Mouse (Mus musculus): Measurements from ENCODE around the gene Pm20d1. TPM values are rescaled to one million over a fixed set of nuclear protein-coding genes. Genes with fewer than 3 reads are reported as not detected.

Pm20d1 gene
- total and polyA plus RNA-seq, 3 experiments = 0.17 to 0.53 (median 0.21) TPM

- H3K79me2 ChIP-seq (replicated peaks; ENCODE audit: control insufficient read depth, extremely low read depth, insufficient read depth, poor library complexity, severe bottlenecking) = no peaks in the 10 kb centered on the region
- H3K4me3 ChIP-seq (replicated peaks in 1 of 3; ENCODE audit: low read depth in 2 of 3, low read length in 2 of 3, poor library complexity in 1 of 3) = no peak overlapping the region
- DNase-seq (ENCODE audit: extremely low read depth) = no peak
- TF ChIP-seq USF1 (IDR thresholded peaks at IDR 0.05; ENCODE audit: low read depth, low read length) = no peak
- no peak for TF ChIP-seq POLR2AphosphoS2 (IDR thresholded peaks at IDR 0.05; ENCODE audit: low read depth, low read length)
- no peak for TF ChIP-seq BHLHE40 (IDR thresholded peaks at IDR 0.05; ENCODE audit: low read depth, low read length)
- TF ChIP-seq TCF12 (IDR thresholded peaks at IDR 0.05; ENCODE audit: low read depth, low read length) = no peak
- TF ChIP-seq ZKSCAN1 (IDR thresholded peaks at IDR 0.05; ENCODE audit: borderline replicate concordance, low read depth, low read length) = no peak
- no peak for TF ChIP-seq NRF1 (IDR thresholded peaks at IDR 0.05; ENCODE audit: low read depth, low read length)
- no peak for TF ChIP-seq HCFC1 (IDR thresholded peaks at IDR 0.05; ENCODE audit: low read depth, low read length)
- no peak for TF ChIP-seq JUN (IDR thresholded peaks at IDR 0.05; ENCODE audit: insufficient read depth, low read depth, low read length)
- no peak for TF ChIP-seq NELFE (IDR thresholded peaks at IDR 0.05; ENCODE audit: low read depth, low read length)
- no peak for TF ChIP-seq ELF1 (IDR thresholded peaks at IDR 0.05; ENCODE audit: low read depth, low read length)
- TF ChIP-seq ZC3H11A (IDR thresholded peaks at IDR 0.05; ENCODE audit: low read depth, low read length) = no peak
- no peak for TF ChIP-seq IRF4 (IDR thresholded peaks at IDR 0.05; ENCODE audit: low read depth, low read length)
- no peak for TF ChIP-seq SIN3A (IDR thresholded peaks at IDR 0.05; ENCODE audit: low read length)
- TF ChIP-seq MAX (IDR thresholded peaks at IDR 0.05; ENCODE audit: low read length) = no peak
- no peak for TF ChIP-seq ZNF384 (IDR thresholded peaks at IDR 0.05; ENCODE audit: low read depth, low read length)
- H3K36me3 ChIP-seq (replicated peaks in 1 of 2; ENCODE audit: control insufficient read depth in 1 of 2, insufficient read depth in 1 of 2, low read length in 1 of 2) = no peaks in the 10 kb centered on the region
- no peak overlapping the region for H3K27ac ChIP-seq (ENCODE audit: insufficient read depth, low read depth)
- H3K9ac ChIP-seq (ENCODE audit: insufficient read depth, low read depth) = no peak overlapping the region
- dilution Hi-C loops (cut with MboI; ENCODE audit: extremely low pct_ligation_motif_present, extremely low pct_unique_long_range_greater_than_20kb, low sequenced_read_pairs) = no loop called here
- H3K9me3 ChIP-seq (replicated peaks; ENCODE audit: low read length) = no peaks in the 10 kb centered on the region
- in situ Hi-C loops (cut with MboI; ENCODE audit: low pct_ligation_motif_present, low pct_unique_long_range_greater_than_20kb, low sequenced_read_pairs) = no loop called here
- H3K4me1 ChIP-seq (ENCODE audit: control insufficient read depth in 1 of 2, insufficient read depth in 2 of 2) = no peaks in the 10 kb centered on the region
- peaks cover 10% of the 10 kb centered on the region for H3K27me3 ChIP-seq (replicated peaks)
- H3K4me2 ChIP-seq (ENCODE audit: insufficient read depth, low read depth, poor library complexity, severe bottlenecking) = no peak overlapping the region
Measured at GRCm38 (mm10) chr1:131812006-131812405, 14.8 kb downstream of the Pm20d1 start.

DNA sequence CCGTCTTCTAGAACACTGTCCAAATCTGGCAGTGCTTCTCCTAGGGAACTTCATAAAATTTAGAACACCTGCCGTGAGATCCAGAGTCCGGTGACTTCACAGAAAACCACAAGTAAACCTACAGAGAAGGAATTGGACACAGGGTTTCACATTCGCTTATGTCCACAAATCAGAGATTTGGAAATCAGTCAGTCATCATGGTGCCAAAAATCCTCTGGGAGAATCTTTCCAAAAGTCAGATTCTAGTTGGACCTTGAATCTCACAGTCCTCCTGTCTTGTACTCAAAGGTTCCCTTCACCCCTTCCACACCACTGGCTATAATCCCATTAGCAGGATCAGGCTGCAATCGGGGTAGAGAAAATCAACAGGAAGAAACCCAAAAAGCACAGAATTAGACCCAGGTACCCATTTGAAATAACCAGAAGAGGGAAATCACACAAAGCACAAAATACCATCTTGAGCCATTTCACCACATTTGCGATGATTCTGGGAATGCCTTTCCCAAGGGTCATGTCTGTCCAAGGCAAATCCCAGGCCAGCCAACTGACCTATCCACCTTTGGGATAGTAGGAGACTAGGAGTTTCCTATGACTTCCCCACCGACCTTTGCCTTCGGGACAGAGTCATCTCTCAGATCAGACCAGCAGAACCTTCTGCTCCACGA is 15.6 kb downstream of the Pm20d1 start:
- H3K9ac ChIP-seq (ENCODE audit: insufficient read depth, low read depth) = no peak overlapping the region
- H3K4me1 ChIP-seq (ENCODE audit: control insufficient read depth in 1 of 2, insufficient read depth in 2 of 2) = no peaks in the 10 kb centered on the region
- no peaks in the 10 kb centered on the region for H3K36me3 ChIP-seq (replicated peaks in 1 of 2; ENCODE audit: control insufficient read depth in 1 of 2, insufficient read depth in 1 of 2, low read length in 1 of 2)
- TF ChIP-seq KAT2A (IDR thresholded peaks at IDR 0.05; ENCODE audit: insufficient replicate concordance, low read length) (no peak), JUND (conservative IDR thresholded peaks at IDR 0.05; ENCODE audit: low read depth, low read length) (no peak), TCF12 (IDR thresholded peaks at IDR 0.05; ENCODE audit: low read depth, low read length) (no peak), MAFK (IDR thresholded peaks at IDR 0.05; ENCODE audit: insufficient replicate concordance, low read length) (no peak), SIN3A (IDR thresholded peaks at IDR 0.05; ENCODE audit: low read length) (no peak), HCFC1 (IDR thresholded peaks at IDR 0.05; ENCODE audit: low read depth, low read length) (no peak), JUN (IDR thresholded peaks at IDR 0.05; ENCODE audit: insufficient read depth, low read depth, low read length) (no peak), BHLHE40 (IDR thresholded peaks at IDR 0.05; ENCODE audit: low read depth, low read length) (no peak)
- H3K9me3 ChIP-seq (replicated peaks; ENCODE audit: low read length) = no peaks in the 10 kb centered on the region
- in situ Hi-C loops (cut with MboI; ENCODE audit: low pct_ligation_motif_present, low pct_unique_long_range_greater_than_20kb, low sequenced_read_pairs) (no loop called here), dilution Hi-C loops (cut with MboI; ENCODE audit: extremely low pct_ligation_motif_present, extremely low pct_unique_long_range_greater_than_20kb, low sequenced_read_pairs) (no loop called here)
- no peaks in the 10 kb centered on the region for H3K79me2 ChIP-seq (replicated peaks; ENCODE audit: control insufficient read depth, extremely low read depth, insufficient read depth, poor library complexity, severe bottlenecking)
- H3K4me2 ChIP-seq (ENCODE audit: insufficient read depth, low read depth, poor library complexity, severe bottlenecking) = no peak overlapping the region
- no peak overlapping the region for H3K4me3 ChIP-seq (replicated peaks in 1 of 3; ENCODE audit: low read depth in 2 of 3, low read length in 2 of 3, poor library complexity in 1 of 3)
- DNase-seq (ENCODE audit: extremely low read depth) = no peak
- H3K27me3 ChIP-seq (replicated peaks) = peaks cover 13% of the 10 kb centered on the region
- no peak overlapping the region for H3K27ac ChIP-seq (ENCODE audit: insufficient read depth, low read depth)
